Mouse (Mus musculus) embryonic fibroblast, embryonic 13.5 days (primary cell): Measurements from ENCODE around the gene Gm5799.
"Not testable (repeated sequence)": the region's sequence is repeated elsewhere in the genome, so short reads cannot be mapped to it uniquely, and the experiment has no call there.

Source experiments
- CTCF ChIP-seq: IDR thresholded peaks from 2 replicates; pipeline ENCODE4 v1.5.1; 2011; ENCODE audit warnings: mild to moderate bottlenecking, control low read depth, low read length, moderate library complexity, borderline replicate concordance; ENCODE audit not compliant: insufficient read depth
- POLR2A ChIP-seq: IDR thresholded peaks from 2 replicates; pipeline ENCODE4 v1.6.1; 2011; ENCODE audit warnings: low read depth, mild to moderate bottlenecking, control low read depth, low read length, moderate library complexity

DNA sequence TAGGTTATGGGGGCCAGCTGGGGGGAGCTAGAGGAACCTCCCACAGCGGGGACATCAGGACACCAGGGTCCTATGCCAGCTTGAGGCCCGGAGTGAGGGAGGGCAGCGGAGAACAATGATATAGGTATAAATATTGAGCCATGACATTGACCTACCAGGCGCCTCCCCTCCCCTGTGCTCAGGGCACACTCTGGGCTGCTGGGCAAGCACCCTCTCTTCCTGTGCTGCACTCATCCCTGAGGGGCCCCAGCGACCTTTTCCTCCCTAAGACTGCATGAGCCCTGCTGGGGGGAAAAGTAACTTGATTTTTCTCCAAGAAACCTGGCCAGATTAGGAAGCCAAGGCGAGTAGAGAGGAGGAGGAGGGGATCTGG, 11.4 kb upstream of the Gm5799 start:
- not testable (repeated sequence) for TF ChIP-seq POLR2A, CTCF
